Mouse (Mus musculus) midbrain, embryonic 11.5 days (tissue): ENCODE results near the gene Ccer2. TPM values are rescaled to one million over a fixed set of nuclear protein-coding genes. Genes with fewer than 3 reads are reported as not detected.

ENCODE experiments used
- ATAC-seq: fragments of 200-750 bp; cut with Nextera tagmentation; 2 replicates; pipeline ENCODE4 v1.8.0; 2017; ENCODE audit warnings: moderate TSS enrichment, moderate library complexity; ENCODE audit not compliant: low FRiP score
- DNase-seq: peaks from one replicate; pipeline ENCODE4 v3.0.0; 2015; ENCODE audit warnings: low spot score; ENCODE audit errors: missing footprints
- H3K27ac ChIP-seq: fragments of 300-500 bp; sonication (generic); 2 replicates; pipeline ENCODE4 v1.5.1; 2014; ENCODE audit warnings: low read depth, low read length
- H3K27me3 ChIP-seq: fragments of 300-500 bp; sonication (generic); 2 replicates; pipeline ENCODE4 v1.6.1; 2014; ENCODE audit warnings: mild to moderate bottlenecking, low read length, moderate library complexity, mixed read lengths; ENCODE audit not compliant: control insufficient read depth, insufficient read depth
- H3K36me3 ChIP-seq: fragments of 300-500 bp; sonication (generic); 2 replicates; pipeline ENCODE4 v1.6.1; 2014; ENCODE audit warnings: mild to moderate bottlenecking, low read length, moderate library complexity, mixed read lengths; ENCODE audit not compliant: control insufficient read depth, insufficient read depth
- H3K4me1 ChIP-seq: fragments of 300-500 bp; sonication (generic); 2 replicates; pipeline ENCODE4 v1.6.1; 2014; ENCODE audit warnings: low read length; ENCODE audit not compliant: control insufficient read depth, insufficient read depth
- H3K4me2 ChIP-seq: fragments of 300-500 bp; sonication (generic); 2 replicates; pipeline ENCODE4 v1.6.1; 2014; ENCODE audit warnings: mild to moderate bottlenecking, moderate library complexity
- H3K4me3 ChIP-seq: fragments of 300-500 bp; sonication (generic); 2 replicates; pipeline ENCODE4 v1.5.1; 2014; ENCODE audit warnings: low read depth, low read length
- H3K9ac ChIP-seq: fragments of 300-500 bp; sonication (generic); 2 replicates; pipeline ENCODE4 v1.6.1; 2014; ENCODE audit warnings: low read length
- H3K9me3 ChIP-seq: fragments of 300-500 bp; sonication (generic); 2 replicates; pipeline ENCODE4 v1.6.1; 2016; ENCODE audit warnings: low read length; ENCODE audit not compliant: control insufficient read depth
- WGBS: fragments of 180-500 bp; shearing (Covaris S2); extraction: QIAGEN DNeasy Blood & Tissue Kit; methylation state at CpG from one replicate; pipeline ENCODE4 v1.1.7; 2014; 5-methylcytosine and 5-hydroxymethylcytosine counted together
- polyA plus RNA-seq: library from polyadenylated mRNA; unstranded; fragments of >200 nt; fragmentation: Nextera tagmentation; extraction: Ambion mirVana; gene quantifications from 2 replicates; pipeline ENCODE4 v1.2.1, GENCODE M21; 2014

The Ccer2 gene
- polyA plus RNA-seq, 1 experiment from 2014 or later, result not detected

GRCm38 (mm10) chr7:28720753-28721537, 35.0 kb upstream of the Ccer2 start:
- no peak overlapping the region for H3K9ac ChIP-seq
- H3K27me3 ChIP-seq, result no peaks in the 10 kb centered on the region; the same call in 1 of the 2 replicates
- ATAC-seq, result no peak
- WGBS, result 82% methylated on average over 3 of the region's 3 CpGs
- H3K9me3 ChIP-seq, result no peaks in the 10 kb centered on the region
- no peak overlapping the region for H3K4me2 ChIP-seq
- H3K27ac ChIP-seq, result no peak overlapping the region
- no peaks in the 10 kb centered on the region for H3K4me1 ChIP-seq
- no peak overlapping the region for H3K4me3 ChIP-seq
- DNase-seq, result no peak
- no peaks in the 10 kb centered on the region for H3K36me3 ChIP-seq

- no peaks in the 10 kb centered on the region for H3K9me3 ChIP-seq
- no peak overlapping the region for H3K9ac ChIP-seq
- peak; percentile 84 for DNase-seq
- no peak for ATAC-seq
- H3K4me3 ChIP-seq, result no peak overlapping the region
- WGBS, result 95% methylated on average over 7 of the region's 7 CpGs
- H3K27me3 ChIP-seq, result no peaks in the 10 kb centered on the region; the same call in 1 of the 2 replicates
- no peaks in the 10 kb centered on the region for H3K4me1 ChIP-seq
- H3K4me2 ChIP-seq, result no peak overlapping the region
- H3K27ac ChIP-seq, result no peak overlapping the region
- no peaks in the 10 kb centered on the region for H3K36me3 ChIP-seq
These were observed 33.9 kb upstream of the Ccer2 start for GRCm38 (mm10) chr7:28722079-28722478.

GRCm38 (mm10) chr7:28724613-28725012, 31.4 kb upstream of the Ccer2 start:
- Histone ChIP-seq H3K4me3 (no peak overlapping the region), H3K9ac (no peak overlapping the region), H3K36me3 (no peaks in the 10 kb centered on the region), H3K9me3 (no peaks in the 10 kb centered on the region), H3K4me2 (no peak overlapping the region), H3K27ac (no peak overlapping the region), H3K27me3 (no peaks in the 10 kb centered on the region), H3K4me1 (no peaks in the 10 kb centered on the region)
- WGBS, result 96% methylated on average over 2 of the region's 2 CpGs
- DNase-seq (no peak), ATAC-seq (no peak)

GRCm38 (mm10) chr7:28726600-28726999, 29.4 kb upstream of the Ccer2 start:
- H3K4me3 ChIP-seq, result no peak overlapping the region
- no peaks in the 10 kb centered on the region for H3K9me3 ChIP-seq
- H3K27me3 ChIP-seq, result no peaks in the 10 kb centered on the region; the same call in 1 of the 2 replicates
- H3K9ac ChIP-seq, result no peak overlapping the region
- no peaks in the 10 kb centered on the region for H3K4me1 ChIP-seq
- DNase-seq (peak; percentile 97), ATAC-seq (peak; percentile 62; the same call in 1 of the 2 replicates)
- H3K27ac ChIP-seq, result no peak overlapping the region
- no peak overlapping the region for H3K4me2 ChIP-seq
- 7% methylated on average over 14 of the region's 14 CpGs for WGBS
- no peaks in the 10 kb centered on the region for H3K36me3 ChIP-seq

- H3K9ac ChIP-seq, result no peak overlapping the region
- DNase-seq (peak; percentile 84), ATAC-seq (no peak)
- H3K27me3 ChIP-seq, result peaks cover 3% of the 10 kb centered on the region
- H3K4me2 ChIP-seq, result no peak overlapping the region
- peaks cover under 1% of the 10 kb centered on the region; the same call in 1 of the 2 replicates for H3K4me1 ChIP-seq
- no peaks in the 10 kb centered on the region for H3K9me3 ChIP-seq
- no peak overlapping the region for H3K4me3 ChIP-seq
- no peak overlapping the region for H3K27ac ChIP-seq
- no peaks in the 10 kb centered on the region for H3K36me3 ChIP-seq
- 58% methylated on average over 10 of the region's 10 CpGs for WGBS
These were observed 28.2 kb upstream of the Ccer2 start for GRCm38 (mm10) chr7:28727649-28728340.

- H3K4me1 ChIP-seq, result peaks cover 7% of the 10 kb centered on the region; the same call in 1 of the 2 replicates
- H3K36me3 ChIP-seq, result no peaks in the 10 kb centered on the region
- WGBS, result 2% methylated on average over 58 of the region's 58 CpGs
- ATAC-seq (peak; percentile 87), DNase-seq (peak; percentile 97)
- peak overlapping the region; percentile 57 for H3K9ac ChIP-seq
- H3K27me3 ChIP-seq, result peaks cover 3% of the 10 kb centered on the region
- H3K9me3 ChIP-seq, result no peaks in the 10 kb centered on the region
- peak overlapping the region; percentile 67 for H3K4me2 ChIP-seq
- no peak overlapping the region for H3K27ac ChIP-seq
- H3K4me3 ChIP-seq, result peak overlapping the region; percentile 39
These were observed 23.4 kb upstream of the Ccer2 start for GRCm38 (mm10) chr7:28732341-28733142.

GRCm38 (mm10) chr7:28733211-28733610, 22.8 kb upstream of the Ccer2 start:
- peak overlapping the region; percentile 39 for H3K4me3 ChIP-seq
- ATAC-seq (peak; percentile 47; the same call in 1 of the 2 replicates), DNase-seq (no peak)
- peaks cover 7% of the 10 kb centered on the region; the same call in 1 of the 2 replicates for H3K4me1 ChIP-seq
- H3K9ac ChIP-seq, result peak overlapping the region; percentile 57
- peak overlapping the region; percentile 67 for H3K4me2 ChIP-seq
- peaks cover 3% of the 10 kb centered on the region for H3K27me3 ChIP-seq
- 6% methylated on average over 11 of the region's 11 CpGs for WGBS
- H3K36me3 ChIP-seq, result 0 out of 2 replicates have a peak, but pooled peaks cover 2% of the 10 kb centered on the region
- no peak overlapping the region for H3K27ac ChIP-seq
- H3K9me3 ChIP-seq, result no peaks in the 10 kb centered on the region

- H3K4me3 ChIP-seq, result no peak overlapping the region
- H3K9me3 ChIP-seq, result no peaks in the 10 kb centered on the region
- H3K4me2 ChIP-seq, result no peak overlapping the region
- H3K4me1 ChIP-seq, result peaks cover 7% of the 10 kb centered on the region; the same call in 1 of the 2 replicates
- peak; percentile 44 for DNase-seq
- WGBS, result 85% methylated on average over 6 of the region's 6 CpGs
- no peak for ATAC-seq
- no peak overlapping the region for H3K9ac ChIP-seq
- H3K27me3 ChIP-seq, result peaks cover 3% of the 10 kb centered on the region
- H3K27ac ChIP-seq, result no peak overlapping the region
- 0 out of 2 replicates have a peak, but pooled peaks cover 3% of the 10 kb centered on the region for H3K36me3 ChIP-seq
These were observed 20.3 kb upstream of the Ccer2 start for GRCm38 (mm10) chr7:28735701-28736100.
